Comparison of ENCODE assay signal across 11 mouse cellular contexts in the genomic region with DNA sequence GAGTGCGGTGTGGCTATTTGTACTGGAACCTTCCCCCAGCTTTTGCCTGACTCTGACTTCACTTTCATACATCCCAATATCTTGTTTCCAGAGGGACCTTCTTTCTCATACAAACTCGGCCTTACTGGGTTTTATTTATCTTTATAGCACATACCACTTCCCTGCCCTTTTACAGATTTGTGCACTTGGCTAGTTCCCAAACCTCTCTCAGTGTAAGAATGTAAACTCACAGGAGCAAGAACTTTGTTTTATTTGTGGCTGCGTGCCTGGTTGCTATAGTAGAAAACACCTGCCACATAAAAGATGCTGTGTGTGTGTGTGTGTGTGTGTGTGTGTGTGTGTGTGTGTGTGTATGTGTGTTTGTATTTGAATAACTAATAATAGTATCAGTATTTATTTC. TPM values are rescaled to one million over a fixed set of nuclear protein-coding genes. Genes with fewer than 3 reads are reported as not detected.
DNase-seq lines count a peak whose midpoint lies in the region; ATAC-seq and TF ChIP-seq lines count a peak whose summit lies in the region.
"Had no signal": no experiment of that assay in that cellular context is flagged by ENCODE, and none has a peak within 500 bp of the region (broad histone marks: within the 10 kb centered on the region; RNA-seq: fewer than 3 reads in every experiment).

No protein-coding gene starts in this region.

- no peaks in the 10 kb centered on the region for H3K9me3 ChIP-seq in kidney, postnatal 0 days (replicated peaks; ENCODE audit: low read length)
- no peaks in the 10 kb centered on the region for H3K9me3 ChIP-seq in limb, embryonic 14.5 days (ENCODE audit: control insufficient read depth, low read length)
- H3K9me3 ChIP-seq in stomach, embryonic 15.5 days, result no peaks in the 10 kb centered on the region
- H3K9me3 ChIP-seq: heart, embryonic 15.5 days; kidney, embryonic 15.5 days; midbrain, embryonic 12.5 days had no signal

- no peaks in the 10 kb centered on the region for H3K27me3 ChIP-seq in kidney, postnatal 0 days (ENCODE audit: insufficient read depth, low read length)
- no peaks in the 10 kb centered on the region for H3K27me3 ChIP-seq in Patski
- no peaks in the 10 kb centered on the region for H3K27me3 ChIP-seq in limb, embryonic 14.5 days (ENCODE audit: control insufficient read depth, insufficient read depth, low read length)
- no peaks in the 10 kb centered on the region for H3K27me3 ChIP-seq in stomach, embryonic 15.5 days (replicated peaks)
- H3K27me3 ChIP-seq: heart, embryonic 15.5 days; kidney, embryonic 15.5 days; midbrain, embryonic 12.5 days had no signal

- H3K27ac ChIP-seq in kidney, postnatal 0 days, result no peak overlapping the region
- H3K27ac ChIP-seq in limb, embryonic 14.5 days (replicated peaks; ENCODE audit: low read depth, low read length), result no peak overlapping the region
- peak overlapping the region; percentile 44 for H3K27ac ChIP-seq in stomach, embryonic 15.5 days
- H3K27ac ChIP-seq: heart, embryonic 15.5 days; kidney, embryonic 15.5 days; midbrain, embryonic 12.5 days had no signal

- ATAC-seq in kidney, postnatal 0 days (replicated peaks; ENCODE audit: low FRiP score, low read depth), result no peak
- peak; percentile 65 for ATAC-seq in Patski
- ATAC-seq in limb, embryonic 14.5 days (ENCODE audit: low FRiP score, low read depth), result peak; percentile 83
- 0 out of 2 replicates have a peak, but pooled peaks have one; percentile 27 for ATAC-seq in stomach, embryonic 15.5 days (ENCODE audit: insufficient read depth, low FRiP score, low read depth)
- ATAC-seq: activated CD4-positive, CD25-positive, alpha-beta regulatory T cell, adult 4 months had no signal

- in situ Hi-C loops in Patski (cut with MboI; ENCODE audit: low pct_unique_long_range_greater_than_20kb), result no loop called here

- 36% methylated on average over 3 of the region's 3 CpGs for WGBS in kidney, postnatal 0 days
- whole genome bisulfite sequencing in limb, embryonic 14.5 days, result 39% methylated on average over 3 of the region's 3 CpGs
- 42% methylated on average over 3 of the region's 3 CpGs for WGBS in stomach, embryonic 15.5 days

- H3K36me3 ChIP-seq in kidney, postnatal 0 days (ENCODE audit: insufficient read depth, low read length), result no peaks in the 10 kb centered on the region
- H3K36me3 ChIP-seq in limb, embryonic 14.5 days (ENCODE audit: control insufficient read depth, insufficient read depth, low read length), result no peaks in the 10 kb centered on the region
- no peaks in the 10 kb centered on the region for H3K36me3 ChIP-seq in stomach, embryonic 15.5 days
- H3K36me3 ChIP-seq: heart, embryonic 15.5 days; kidney, embryonic 15.5 days; midbrain, embryonic 12.5 days had no signal

- no peak for TF ChIP-seq POLR2A in limb, embryonic 14.5 days (IDR thresholded peaks at IDR 0.05; ENCODE audit: borderline replicate concordance, extremely low read depth, insufficient read depth, insufficient read length)

- no peak overlapping the region for H3K4me3 ChIP-seq in kidney, postnatal 0 days (replicated peaks; ENCODE audit: low read depth, low read length)
- no peak overlapping the region for H3K4me3 ChIP-seq in limb, embryonic 14.5 days (replicated peaks; ENCODE audit: low read length)
- H3K4me3 ChIP-seq in stomach, embryonic 15.5 days (replicated peaks), result no peak overlapping the region
- H3K4me3 ChIP-seq: heart, embryonic 15.5 days; kidney, embryonic 15.5 days; midbrain, embryonic 12.5 days had no signal

- no peaks in the 10 kb centered on the region for H3K4me1 ChIP-seq in kidney, postnatal 0 days (replicated peaks; ENCODE audit: insufficient read depth, low read length)
- H3K4me1 ChIP-seq in limb, embryonic 14.5 days (ENCODE audit: control insufficient read depth, insufficient read depth, low read length), result peaks cover 19% of the 10 kb centered on the region
- peaks cover 6% of the 10 kb centered on the region; the same call in 1 of the 2 replicates for H3K4me1 ChIP-seq in stomach, embryonic 15.5 days

- CTCF ChIA-PET in Patski (lab: Charles Lee), result interaction anchor here (1.2 kb wide), 2 partner anchors 14 to 23 kb away, joined by 3 read pairs; no protein-coding TSS in a partner anchor

- TF ChIP-seq CTCF in kidney, postnatal 0 days (IDR thresholded peaks at IDR 0.05; ENCODE audit: low read depth), result no peak
- TF ChIP-seq CTCF in Patski (IDR thresholded peaks at IDR 0.05), result no peak

- no peak overlapping the region for H3K9ac ChIP-seq in kidney, postnatal 0 days (ENCODE audit: low read depth, low read length)
- no peak overlapping the region for H3K9ac ChIP-seq in limb, embryonic 14.5 days (ENCODE audit: low read depth, low read length, severe bottlenecking)
- no peak overlapping the region for H3K9ac ChIP-seq in stomach, embryonic 15.5 days
- H3K9ac ChIP-seq: heart, embryonic 15.5 days; kidney, embryonic 15.5 days; midbrain, embryonic 12.5 days had no signal

- peak; percentile 40 for DNase-seq in kidney, postnatal 0 days (ENCODE audit: low spot score)
- DNase-seq in kidney, postnatal 10 days, result no peak
- peak; percentile 44 for DNase-seq in Patski (ENCODE audit: low read depth, low spot score)
- peak; percentile 68 for DNase-seq in limb, embryonic 14.5 days (ENCODE audit: low spot score)
- no peak for DNase-seq in spleen, postnatal 14 days (ENCODE audit: low spot score in 2 of 2)
- no peak for DNase-seq in neural tube, embryonic 10.5 days (ENCODE audit: extremely low spot score, low spot score)

- POLR2A ChIA-PET in Patski (lab: Charles Lee), result interaction anchor here (0.7 kb wide), 1 partner anchor 46 kb away, joined by 6 read pairs; no protein-coding TSS in a partner anchor

- H3K4me2 ChIP-seq in kidney, postnatal 0 days (ENCODE audit: low read length), result no peak overlapping the region
- H3K4me2 ChIP-seq in limb, embryonic 14.5 days (replicated peaks; ENCODE audit: low read depth, low read length, severe bottlenecking), result no peak overlapping the region
- no peak overlapping the region for H3K4me2 ChIP-seq in stomach, embryonic 15.5 days
- H3K4me2 ChIP-seq: heart, embryonic 15.5 days; kidney, embryonic 15.5 days; midbrain, embryonic 12.5 days had no signal

RNA-seq across cellular contexts. Expression of a gene that starts 37.4 kb away (rescaled TPM):
- polyA plus RNA-seq in kidney, postnatal 0 days (2015; fragmentation: Nextera tagmentation; extraction: Ambion mirVana), result 2.0 and 2.3 TPM in 2 replicates
- 5.6 TPM for polyA plus RNA-seq in Patski (2021)
- 6.6 and 7.6 TPM in 2 replicates for polyA plus RNA-seq in limb, embryonic 14.5 days (2012; rRNA removed)
- 2.9 and 3.0 TPM in 2 replicates for polyA plus RNA-seq in limb, embryonic 14.5 days (2014; fragmentation: Nextera tagmentation; extraction: Ambion mirVana)
- 3.9 and 4.0 TPM in 2 replicates for polyA plus RNA-seq in stomach, embryonic 15.5 days (2015; fragmentation: Nextera tagmentation; extraction: Ambion mirVana)

Comparison
In these comparisons a context has a peak if more than half of its experiments do, and no peak if none do; other contexts are left out.
1. DNase-seq: peak in kidney, postnatal 0 days (single experiment), Patski (single experiment) and limb, embryonic 14.5 days (single experiment); none in kidney, postnatal 10 days (single experiment), spleen, postnatal 14 days (0 of 2) and neural tube, embryonic 10.5 days (single experiment).